Mouse (Mus musculus): ENCODE data around the gene Gna15. TPM values are rescaled to one million over a fixed set of nuclear protein-coding genes. Genes with fewer than 3 reads are reported as not detected.

Gna15 gene
- polyA plus RNA-seq, 1 experiment from 2014 or later = 1.4 TPM

DNA sequence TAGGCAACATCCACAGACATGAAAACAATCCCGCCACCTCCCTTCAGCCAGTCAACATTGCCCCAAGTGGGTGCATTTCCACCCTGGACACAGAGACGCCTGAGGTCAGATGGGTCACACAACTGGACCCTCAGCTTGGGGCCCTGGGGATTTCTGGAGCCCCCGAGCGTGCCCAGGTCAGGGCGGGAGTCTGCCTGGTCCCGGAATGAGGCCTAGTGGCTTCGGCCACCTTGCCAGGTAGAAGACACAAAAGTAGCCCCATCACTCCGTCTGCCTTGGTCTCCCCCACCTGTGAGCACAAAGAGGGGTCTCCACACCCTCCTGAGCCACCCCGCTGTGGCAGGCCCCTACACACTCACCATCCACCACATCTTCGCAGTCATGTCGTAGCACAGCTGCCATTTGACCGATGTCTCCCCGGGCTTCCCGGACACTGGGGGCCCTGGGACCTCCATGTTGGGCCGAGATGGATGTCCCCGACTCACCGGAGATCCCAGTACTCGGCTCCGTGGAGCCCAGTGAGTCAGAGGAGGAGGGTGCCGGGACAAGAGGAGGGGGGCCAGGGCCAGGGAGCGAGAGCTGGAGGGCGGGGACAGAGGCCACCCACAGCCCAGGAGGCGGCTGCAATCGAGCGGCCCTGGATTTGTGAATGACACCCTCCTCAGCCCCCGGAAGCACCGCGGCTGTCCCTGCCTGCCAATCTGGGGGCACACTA is 68.7 kb downstream of the Gna15 start, which contains the start of gene Nfic:
Gene Nfic (minus strand): TSS at position 455 of the 715 bp plus-strand sequence.
- Histone ChIP-seq H3K27ac (no peak within 1 kb of the TSS), H3K27me3 (peaks cover 99% of the 10 kb centered on the region), H3K36me3 (no peaks in the 10 kb centered on the region), H3K9ac (replicated peaks) (no peak within 1 kb of the TSS), H3K4me2 (no peak within 1 kb of the TSS), H3K4me1 (replicated peaks) (peaks cover 6% of the 10 kb centered on the region), H3K9me3 (no peaks in the 10 kb centered on the region), H3K4me3 (replicated peaks) (no peak within 1 kb of the TSS)
- ATAC-seq (ENCODE audit: insufficient number of reproducible peaks, insufficient read depth, low FRiP score, low TSS enrichment, low read depth) = no peak
- WGBS = 64% methylated on average over 28 of the region's 28 CpGs

DNA sequence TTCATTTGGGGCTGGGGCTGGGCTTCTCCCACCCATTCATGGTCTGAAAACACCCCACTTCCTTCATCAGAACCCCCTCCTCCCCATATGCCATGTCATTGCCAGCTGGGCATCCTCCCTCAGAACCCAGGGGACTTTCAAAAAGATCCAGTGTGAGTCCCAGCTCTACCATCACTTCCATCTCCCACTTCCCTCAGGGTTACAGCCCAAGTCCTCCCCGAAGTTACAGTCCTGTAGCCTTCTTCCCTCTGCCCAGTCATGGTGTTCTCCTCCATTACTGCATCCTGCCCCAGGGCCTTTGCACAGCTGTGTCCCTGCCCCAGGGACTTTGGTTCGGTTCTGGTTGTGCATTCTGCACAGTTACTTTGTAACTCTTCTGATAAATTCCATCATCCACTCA is 69.9 kb downstream of the Gna15 start:
- no peaks in the 10 kb centered on the region for H3K9me3 ChIP-seq
- H3K4me1 ChIP-seq (replicated peaks) = peaks cover 4% of the 10 kb centered on the region
- no peak for ATAC-seq (ENCODE audit: insufficient number of reproducible peaks, insufficient read depth, low FRiP score, low TSS enrichment, low read depth)
- no peak overlapping the region for H3K4me2 ChIP-seq
- H3K36me3 ChIP-seq = no peaks in the 10 kb centered on the region
- H3K4me3 ChIP-seq (replicated peaks) = no peak overlapping the region
- H3K9ac ChIP-seq (replicated peaks) = no peak overlapping the region
- no peak overlapping the region for H3K27ac ChIP-seq
- 79% methylated on average over 2 of the region's 2 CpGs for WGBS
- peaks cover 88% of the 10 kb centered on the region for H3K27me3 ChIP-seq

- ATAC-seq (ENCODE audit: insufficient number of reproducible peaks, insufficient read depth, low FRiP score, low TSS enrichment, low read depth) = no peak
- H3K27ac ChIP-seq = no peak overlapping the region
- 0 out of 2 replicates have a peak overlapping the region, but pooled peaks have one; percentile 3 for H3K4me3 ChIP-seq (replicated peaks)
- peaks cover 77% of the 10 kb centered on the region for H3K27me3 ChIP-seq
- H3K9ac ChIP-seq (replicated peaks) = no peak overlapping the region; the same call in 1 of the 2 replicates
- H3K4me1 ChIP-seq (replicated peaks) = peaks cover 4% of the 10 kb centered on the region
- no peak overlapping the region for H3K4me2 ChIP-seq
- H3K36me3 ChIP-seq = no peaks in the 10 kb centered on the region
- 3% methylated on average over 14 of the region's 14 CpGs for WGBS
- H3K9me3 ChIP-seq = no peaks in the 10 kb centered on the region
Measured at GRCm38 (mm10) chr10:81452947-81453288, 71.1 kb downstream of the Gna15 start.

Small RNA genes within 50 kb of the gene (microRNA-seq; reads per million reads assigned to microRNA genes)
- not detected for gene Gm25595

Other genes starting within 250 kb of the Gna15 start
- gene Tjp3, start 232.6 kb downstream of the Gna15 start, polyA plus RNA-seq (2016; fragmentation: Nextera tagmentation; extraction: Ambion mirVana) = 3.2 and 3.6 TPM in 2 replicates
- gene Pip5k1c, start 231.3 kb downstream of the Gna15 start, polyA plus RNA-seq (2016; fragmentation: Nextera tagmentation; extraction: Ambion mirVana) = 63.9 and 68.5 TPM in 2 replicates
- gene Cactin, start 203.1 kb downstream of the Gna15 start, polyA plus RNA-seq (2016; fragmentation: Nextera tagmentation; extraction: Ambion mirVana) = 57.7 and 58.7 TPM in 2 replicates
- 2.2 and 2.6 TPM in 2 replicates for gene Tbxa2r, start 195.5 kb downstream of the Gna15 start, polyA plus RNA-seq (2016; fragmentation: Nextera tagmentation; extraction: Ambion mirVana)
- gene Gipc3, start 181.0 kb downstream of the Gna15 start, polyA plus RNA-seq (2016; fragmentation: Nextera tagmentation; extraction: Ambion mirVana) = 0.05 TPM in 1 of 2 replicates, not detected in the other
- 122 TPM in 2 replicates for gene Hmg20b, start 173.7 kb downstream of the Gna15 start, polyA plus RNA-seq (2016; fragmentation: Nextera tagmentation; extraction: Ambion mirVana)
- 12.5 and 13.3 TPM in 2 replicates for gene Mfsd12, start 166.7 kb downstream of the Gna15 start, polyA plus RNA-seq (2016; fragmentation: Nextera tagmentation; extraction: Ambion mirVana)
- 0.76 and 0.79 TPM in 2 replicates for gene 4930404N11Rik, start 158.4 kb downstream of the Gna15 start, polyA plus RNA-seq (2016; fragmentation: Nextera tagmentation; extraction: Ambion mirVana)
- 136 and 137 TPM in 2 replicates for gene Fzr1, start 145.7 kb downstream of the Gna15 start, polyA plus RNA-seq (2016; fragmentation: Nextera tagmentation; extraction: Ambion mirVana)
- gene Dohh, start 139.8 kb downstream of the Gna15 start, polyA plus RNA-seq (2016; fragmentation: Nextera tagmentation; extraction: Ambion mirVana) = 71.9 and 74.6 TPM in 2 replicates
- 3.3 and 3.8 TPM in 2 replicates for gene Gm48551, start 139.8 kb downstream of the Gna15 start, polyA plus RNA-seq (2016; fragmentation: Nextera tagmentation; extraction: Ambion mirVana)
- 1.1 and 3.1 TPM in 2 replicates for gene Gm48552, start 135.2 kb downstream of the Gna15 start, polyA plus RNA-seq (2016; fragmentation: Nextera tagmentation; extraction: Ambion mirVana)
- 2.9 and 3.0 TPM in 2 replicates for gene Smim24, start 131.2 kb downstream of the Gna15 start, polyA plus RNA-seq (2016; fragmentation: Nextera tagmentation; extraction: Ambion mirVana)
- gene Nfic, start 68.6 kb downstream of the Gna15 start, polyA plus RNA-seq (2016; fragmentation: Nextera tagmentation; extraction: Ambion mirVana) = 30.8 and 31.1 TPM in 2 replicates
- gene Celf5, start 41.5 kb downstream of the Gna15 start, polyA plus RNA-seq (2016; fragmentation: Nextera tagmentation; extraction: Ambion mirVana) = 0.70 and 0.93 TPM in 2 replicates
- gene Ncln, start 27.8 kb downstream of the Gna15 start, polyA plus RNA-seq (2016; fragmentation: Nextera tagmentation; extraction: Ambion mirVana) = 84.3 and 86.9 TPM in 2 replicates
- gene S1pr4, start 24.1 kb downstream of the Gna15 start, polyA plus RNA-seq (2016; fragmentation: Nextera tagmentation; extraction: Ambion mirVana) = 0.28 and 0.53 TPM in 2 replicates
- 82.9 and 86.1 TPM in 2 replicates for gene Gna11, start 21.0 kb upstream of the Gna15 start, polyA plus RNA-seq (2016; fragmentation: Nextera tagmentation; extraction: Ambion mirVana)
- gene Aes, start 35.3 kb upstream of the Gna15 start, polyA plus RNA-seq (2016; fragmentation: Nextera tagmentation; extraction: Ambion mirVana) = 453 and 478 TPM in 2 replicates
- gene Tle2, start 50.3 kb upstream of the Gna15 start, polyA plus RNA-seq (2016; fragmentation: Nextera tagmentation; extraction: Ambion mirVana) = 39.4 and 45.6 TPM in 2 replicates
- gene Tle6, start 76.8 kb upstream of the Gna15 start, polyA plus RNA-seq (2016; fragmentation: Nextera tagmentation; extraction: Ambion mirVana) = 15.2 TPM in 2 replicates
- gene BC025920, start 82.0 kb upstream of the Gna15 start, polyA plus RNA-seq (2016; fragmentation: Nextera tagmentation; extraction: Ambion mirVana) = 2.0 and 2.2 TPM in 2 replicates
- 55.8 and 57.5 TPM in 2 replicates for gene Sirt6, start 103.6 kb upstream of the Gna15 start, polyA plus RNA-seq (2016; fragmentation: Nextera tagmentation; extraction: Ambion mirVana)
- gene Ankrd24, start 104.3 kb upstream of the Gna15 start, polyA plus RNA-seq (2016; fragmentation: Nextera tagmentation; extraction: Ambion mirVana) = 10.1 and 10.4 TPM in 2 replicates
- 4.9 and 5.1 TPM in 2 replicates for gene Gm10778, start 124.8 kb upstream of the Gna15 start, polyA plus RNA-seq (2016; fragmentation: Nextera tagmentation; extraction: Ambion mirVana)
- gene Zfp433, start 180.6 kb upstream of the Gna15 start, polyA plus RNA-seq (2016; fragmentation: Nextera tagmentation; extraction: Ambion mirVana) = 16.3 and 21.0 TPM in 2 replicates
- gene Gm3055, start 246.9 kb upstream of the Gna15 start, polyA plus RNA-seq (2016; fragmentation: Nextera tagmentation; extraction: Ambion mirVana) = 8.6 and 12.4 TPM in 2 replicates

Measured in limb, embryonic 12.5 days (tissue).